Mouse (Mus musculus): ENCODE measurements at regions not wholly inside any gene's neighbourhood (a gene's known extent, or its start where the extent isn't known, plus 50 kb on each side); places are given as distances from the start of the nearest gene placed in this dataset.

DNA sequence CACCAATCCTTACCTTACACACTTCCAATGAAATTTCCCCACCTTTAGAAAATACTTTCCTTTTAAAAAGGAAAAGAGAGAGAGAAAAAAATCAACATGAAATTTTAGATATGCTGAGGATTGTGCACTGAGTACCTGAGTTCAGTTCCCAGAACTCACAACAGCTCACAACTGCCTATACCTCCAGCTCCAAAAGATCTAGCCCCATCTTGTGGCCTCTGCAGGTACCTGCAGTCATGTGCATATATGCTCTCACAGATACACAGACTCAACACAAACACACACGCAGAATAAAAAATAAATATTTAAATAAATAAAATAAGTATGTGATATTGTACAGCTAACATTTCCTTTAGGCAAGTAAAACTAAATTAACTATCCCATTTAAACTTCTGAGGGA is 260.3 kb upstream of the Zwint start:
- TF ChIP-seq CTCF (IDR thresholded peaks at IDR 0.05) (no peak), EP300 (IDR thresholded peaks at IDR 0.05) (no peak)
